Mouse (Mus musculus) liver, adult 2 months (tissue): ENCODE data around the gene C3ar1. TPM values are rescaled to one million over a fixed set of nuclear protein-coding genes. Genes with fewer than 3 reads are reported as not detected.

Source experiments
- DNase-seq: peaks from one replicate; pipeline ENCODE4 v3.0.0-alpha.2; 2011; ENCODE audit warnings: low read depth, low spot score; ENCODE audit errors: extremely low read depth
- H3K27ac ChIP-seq: fragments of 200-500 bp; replicated peaks from 2 replicates; pipeline ENCODE4 v1.5.1; 2012; ENCODE audit warnings: low read depth, mild to moderate bottlenecking, control low read depth, inconsistent platforms, low read length; ENCODE audit not compliant: insufficient read depth
- H3K27me3 ChIP-seq: fragments of 200-500 bp; 2 replicates; pipeline ENCODE4 v1.6.1; 2012; ENCODE audit warnings: mild to moderate bottlenecking, moderate library complexity, low read length, inconsistent platforms; ENCODE audit not compliant: control insufficient read depth, insufficient read depth
- H3K36me3 ChIP-seq: fragments of 200-500 bp; 2 replicates; pipeline ENCODE4 v1.6.1; 2012; ENCODE audit warnings: low read length, inconsistent platforms; ENCODE audit not compliant: control insufficient read depth, insufficient read depth
- H3K4me1 ChIP-seq: fragments of 200-500 bp; 2 replicates; pipeline ENCODE4 v1.6.1; 2011; ENCODE audit warnings: low read length; ENCODE audit not compliant: control insufficient read depth, insufficient read depth
- H3K4me3 ChIP-seq: fragments of 200-500 bp; 2 replicates; pipeline ENCODE4 v1.5.1; 2011; ENCODE audit warnings: low read depth, mild to moderate bottlenecking, control low read depth, low read length, moderate library complexity; ENCODE audit not compliant: insufficient read depth
- H3K79me2 ChIP-seq: fragments of 200-500 bp; 2 replicates; pipeline ENCODE4 v1.6.1; 2012; ENCODE audit warnings: inconsistent platforms, mild to moderate bottlenecking, low read length, moderate library complexity; ENCODE audit not compliant: control insufficient read depth, insufficient read depth
- H3K9ac ChIP-seq: fragments of 200-500 bp; 2 replicates; pipeline ENCODE4 v1.6.1; 2012; ENCODE audit warnings: low read depth, mild to moderate bottlenecking, control low read depth, inconsistent platforms, low read length
- CTCF ChIP-seq: fragments of 200-500 bp; IDR thresholded peaks from 2 replicates; pipeline ENCODE4 v1.5.1; 2011; ENCODE audit warnings: low read depth, low read length, control low read depth
- POLR2A ChIP-seq: fragments of 200-500 bp; IDR thresholded peaks from 2 replicates; pipeline ENCODE4 v1.6.1; 2011; ENCODE audit warnings: low read length, control low read depth; ENCODE audit not compliant: insufficient read depth; ENCODE audit errors: extremely low read depth
- WGBS: fragments of 180-500 bp; shearing (Covaris S2); methylation state at CpG from one replicate; pipeline ENCODE4 v1.1.7; 2018; 5-methylcytosine and 5-hydroxymethylcytosine counted together
- polyA plus RNA-seq: library from polyadenylated mRNA; depleted of rRNA; stranded (reverse); fragments of >200 nt; gene quantifications from 2 replicates; pipeline ENCODE4 v1.2.3, GENCODE M21; 2012
- total RNA-seq: library from RNA; depleted of rRNA; stranded (reverse); fragments of >200 nt; gene quantifications from 2 replicates; pipeline ENCODE4 v1.2.3, GENCODE M21; 2014

C3ar1 gene
- total and polyA plus RNA-seq, 2 experiments, result 0.99 to 1.6 TPM

- Histone ChIP-seq H3K27me3 (no peaks in the 10 kb centered on the region), H3K79me2 (peaks cover 20% of the 10 kb centered on the region), H3K4me1 (peaks cover 22% of the 10 kb centered on the region), H3K27ac (peak overlapping the region; percentile 67), H3K4me3 (peak overlapping the region; percentile 86), H3K9ac (peak overlapping the region; percentile 100), H3K36me3 (no peaks in the 10 kb centered on the region)
- under 1% methylated on average over 37 of the region's 38 CpGs for WGBS
- no peak for DNase-seq
- TF ChIP-seq CTCF (no peak), POLR2A (no peak)
Measured at GRCm38 (mm10) chr6:122820071-122820798, 35.7 kb downstream of the C3ar1 start.

GRCm38 (mm10) chr6:122819306-122820070 is 36.5 kb downstream of the C3ar1 start, which contains the start of gene Foxj2:
TSS of gene Foxj2 (plus strand) at chr6:122819914.
- no peaks in the 10 kb centered on the region for H3K36me3 ChIP-seq
- peak within 1 kb of the TSS; percentile 73 for H3K27ac ChIP-seq
- H3K4me3 ChIP-seq, result peak within 1 kb of the TSS; percentile 86
- H3K4me1 ChIP-seq, result peaks cover 16% of the 10 kb centered on the region
- peak within 1 kb of the TSS; percentile 100 for H3K9ac ChIP-seq
- under 1% methylated on average over 57 of the region's 61 CpGs for WGBS
- TF ChIP-seq CTCF, result no peak
- TF ChIP-seq POLR2A, result no peak
- no peaks in the 10 kb centered on the region for H3K27me3 ChIP-seq
- peaks cover 19% of the 10 kb centered on the region for H3K79me2 ChIP-seq
- peak; percentile 58 for DNase-seq

- peaks cover 2% of the 10 kb centered on the region; the same call in 1 of the 2 replicates for H3K4me1 ChIP-seq
- TF ChIP-seq CTCF (no peak), POLR2A (no peak)
- H3K27ac ChIP-seq, result no peak overlapping the region
- 93% methylated on average over 4 of the region's 4 CpGs for WGBS
- no peaks in the 10 kb centered on the region for H3K27me3 ChIP-seq
- no peaks in the 10 kb centered on the region for H3K36me3 ChIP-seq
- DNase-seq, result no peak
- no peak overlapping the region for H3K9ac ChIP-seq
- no peak overlapping the region for H3K4me3 ChIP-seq
- no peaks in the 10 kb centered on the region for H3K79me2 ChIP-seq
Measured at GRCm38 (mm10) chr6:122813640-122814039, 42.3 kb downstream of the C3ar1 start.

DNA sequence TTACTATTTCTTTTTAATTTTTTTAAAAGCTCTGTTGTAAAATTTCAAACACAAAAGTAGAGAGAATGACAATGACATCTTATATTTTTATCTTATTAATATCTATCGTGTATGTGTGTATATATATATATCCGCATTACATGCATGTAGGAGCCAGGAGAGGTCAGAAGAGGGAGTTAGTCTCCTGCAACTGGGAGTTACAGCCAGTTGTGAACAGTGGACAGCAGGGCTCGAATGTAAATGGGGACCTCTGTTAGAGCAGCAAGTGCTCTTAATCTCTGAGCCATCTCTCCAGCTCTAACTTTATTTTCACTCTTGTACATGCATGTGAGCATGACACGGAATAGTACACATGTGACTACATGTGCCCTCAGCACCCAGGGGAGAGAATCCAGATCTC is 43.2 kb downstream of the C3ar1 start:
- H3K4me3 ChIP-seq, result no peak overlapping the region
- no peak overlapping the region for H3K9ac ChIP-seq
- no peaks in the 10 kb centered on the region for H3K79me2 ChIP-seq
- DNase-seq, result no peak
- TF ChIP-seq CTCF, result no peak
- TF ChIP-seq POLR2A, result no peak
- 96% methylated on average over 4 of the region's 4 CpGs for WGBS
- H3K27ac ChIP-seq, result no peak overlapping the region
- no peaks in the 10 kb centered on the region for H3K27me3 ChIP-seq
- H3K4me1 ChIP-seq, result peaks cover 2% of the 10 kb centered on the region; the same call in 1 of the 2 replicates
- no peaks in the 10 kb centered on the region for H3K36me3 ChIP-seq

DNA sequence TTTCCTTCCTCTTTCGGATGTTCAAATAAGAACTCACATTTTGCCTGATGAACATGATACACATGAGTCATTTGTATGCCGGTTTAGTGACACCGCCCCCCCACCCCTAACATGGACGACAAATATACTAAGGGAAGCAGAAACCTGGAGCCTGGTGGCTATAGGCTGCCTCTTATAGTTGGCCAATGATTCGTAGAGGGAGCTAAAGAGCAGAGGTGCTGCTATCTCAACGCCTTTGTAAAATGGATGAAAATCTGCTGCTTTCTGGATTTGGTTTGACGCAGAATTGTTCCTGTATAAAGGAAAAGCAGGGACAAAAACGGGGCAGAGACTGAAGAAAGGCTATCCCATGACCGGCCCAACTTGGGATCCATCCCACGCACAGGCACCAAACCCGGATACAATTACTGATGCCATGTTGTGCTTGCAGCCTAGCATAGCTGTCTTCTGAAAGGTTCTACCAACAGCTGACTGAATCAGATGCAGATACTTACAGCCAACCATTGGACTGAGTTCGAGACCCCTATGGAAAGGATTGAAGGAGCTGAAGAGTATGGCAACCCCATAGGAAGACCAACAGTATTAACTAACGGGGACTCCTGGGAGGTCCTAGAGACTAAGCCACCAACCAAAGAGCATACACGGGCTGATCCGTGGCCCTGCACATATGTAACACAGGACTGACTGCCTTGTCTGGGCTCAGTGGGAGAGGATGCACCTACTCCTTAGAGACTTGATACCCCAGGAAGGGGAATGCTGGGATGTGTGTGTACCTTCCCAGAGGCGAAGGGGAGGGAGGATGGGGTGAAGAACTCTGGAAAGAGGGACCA is 44.0 kb downstream of the C3ar1 start:
- Histone ChIP-seq H3K4me1 (peaks cover 2% of the 10 kb centered on the region; the same call in 1 of the 2 replicates), H3K27me3 (no peaks in the 10 kb centered on the region), H3K36me3 (no peaks in the 10 kb centered on the region), H3K9ac (peak overlapping the region; percentile 55), H3K4me3 (peak overlapping the region; percentile 25; the same call in 1 of the 2 replicates), H3K27ac (peak overlapping the region; percentile 26; the same call in 1 of the 2 replicates), H3K79me2 (no peaks in the 10 kb centered on the region)
- no peak for DNase-seq
- WGBS, result 36% methylated on average over 16 of the region's 16 CpGs
- TF ChIP-seq CTCF (no peak), POLR2A (no peak)
